Mouse (Mus musculus) CD4-positive, CD25-positive, alpha-beta regulatory T cell, adult 4 months (primary cell): ENCODE measurements at regions not wholly inside any gene's neighbourhood (a gene's known extent, or its start where the extent isn't known, plus 50 kb on each side); places are given as distances from the start of the nearest gene placed in this dataset.
"Not testable (repeated sequence)": the region's sequence is repeated elsewhere in the genome, so short reads cannot be mapped to it uniquely, and the experiment has no call there.

Source experiments
- ATAC-seq: one replicate; pipeline ENCODE4 v1.8.0; 2017

DNA sequence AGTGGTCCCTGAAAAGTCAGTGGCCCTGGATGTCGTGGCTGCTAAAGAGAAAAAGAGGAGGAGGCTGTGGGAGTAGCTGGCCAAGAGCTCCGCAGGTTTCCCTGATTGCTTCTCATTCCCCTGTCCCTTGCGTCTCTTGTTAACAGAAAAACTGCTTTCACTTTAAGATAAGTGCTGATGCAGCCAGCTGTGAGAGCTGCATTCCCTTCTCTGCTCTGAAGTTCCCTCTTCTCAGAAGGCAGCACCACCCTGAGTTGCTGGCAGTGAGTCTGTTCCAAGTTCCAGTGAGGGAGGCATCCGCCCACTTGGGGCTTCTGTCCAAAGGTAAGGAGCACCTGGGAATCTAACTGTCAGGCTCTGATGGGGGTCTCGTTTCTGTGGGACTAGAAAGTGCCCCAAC is 63.5 kb downstream of the Olfr693 start:
- not testable (repeated sequence) for ATAC-seq

DNA sequence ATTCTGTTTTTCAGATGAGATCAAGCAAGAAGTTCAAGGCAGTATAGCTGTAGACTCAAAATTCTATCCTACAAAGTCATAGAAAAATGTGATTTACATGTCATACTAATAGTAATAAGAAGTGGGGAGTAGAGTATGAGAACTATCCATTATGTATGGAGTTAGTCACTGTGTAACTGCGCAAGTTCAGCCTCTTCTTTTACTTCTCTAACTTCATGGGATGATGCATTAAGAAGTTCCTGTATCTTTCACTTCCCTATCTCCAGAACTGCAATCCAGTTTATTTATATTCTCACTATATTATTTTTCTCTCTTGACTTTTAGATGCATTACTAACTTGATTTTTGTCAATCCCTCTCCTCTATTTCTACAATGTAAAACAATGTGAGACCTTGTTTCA is 67.7 kb downstream of the Olfr693 start:
- no peak for ATAC-seq

DNA sequence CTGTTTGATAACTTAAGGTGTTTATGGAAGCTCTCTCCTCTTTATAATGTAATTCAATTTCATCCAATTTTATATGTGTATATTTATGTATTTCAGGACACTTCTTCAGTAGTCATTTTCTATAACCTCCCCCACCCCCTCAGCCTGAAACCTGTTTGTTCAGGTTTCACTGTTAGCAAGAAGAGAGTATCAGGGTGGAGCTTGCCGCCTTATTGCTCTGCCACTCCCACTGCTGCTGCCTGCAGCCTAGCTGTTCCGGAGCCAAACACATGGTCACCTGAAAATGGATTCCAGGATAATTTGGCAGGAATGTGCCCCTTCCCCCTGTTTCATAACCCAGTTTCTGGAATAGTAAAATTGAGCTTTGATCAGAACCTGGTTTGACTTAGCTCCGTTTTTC is 100.0 kb downstream of the Olfr693 start:
- ATAC-seq, result no peak

DNA sequence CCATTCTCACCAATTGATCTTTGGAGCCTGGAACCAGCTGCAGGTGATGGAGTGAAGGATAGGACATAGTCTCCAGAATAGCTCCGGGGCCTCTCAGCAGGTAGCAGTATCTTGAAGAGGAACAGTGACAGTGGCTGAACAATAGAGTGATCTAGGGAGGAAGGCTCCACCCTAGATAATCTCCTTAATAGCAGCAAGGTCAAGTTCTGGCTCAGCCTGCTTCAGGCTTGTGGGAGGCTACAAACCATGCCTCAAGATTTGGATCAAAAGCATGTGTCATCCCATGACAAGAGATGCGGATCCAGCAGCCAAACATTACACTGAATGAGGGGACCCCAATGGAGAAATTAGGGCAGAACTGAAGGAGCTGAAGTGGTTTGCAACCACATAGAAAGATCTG is 112.1 kb downstream of the Olfr693 start:
- ATAC-seq, result not testable (repeated sequence)

DNA sequence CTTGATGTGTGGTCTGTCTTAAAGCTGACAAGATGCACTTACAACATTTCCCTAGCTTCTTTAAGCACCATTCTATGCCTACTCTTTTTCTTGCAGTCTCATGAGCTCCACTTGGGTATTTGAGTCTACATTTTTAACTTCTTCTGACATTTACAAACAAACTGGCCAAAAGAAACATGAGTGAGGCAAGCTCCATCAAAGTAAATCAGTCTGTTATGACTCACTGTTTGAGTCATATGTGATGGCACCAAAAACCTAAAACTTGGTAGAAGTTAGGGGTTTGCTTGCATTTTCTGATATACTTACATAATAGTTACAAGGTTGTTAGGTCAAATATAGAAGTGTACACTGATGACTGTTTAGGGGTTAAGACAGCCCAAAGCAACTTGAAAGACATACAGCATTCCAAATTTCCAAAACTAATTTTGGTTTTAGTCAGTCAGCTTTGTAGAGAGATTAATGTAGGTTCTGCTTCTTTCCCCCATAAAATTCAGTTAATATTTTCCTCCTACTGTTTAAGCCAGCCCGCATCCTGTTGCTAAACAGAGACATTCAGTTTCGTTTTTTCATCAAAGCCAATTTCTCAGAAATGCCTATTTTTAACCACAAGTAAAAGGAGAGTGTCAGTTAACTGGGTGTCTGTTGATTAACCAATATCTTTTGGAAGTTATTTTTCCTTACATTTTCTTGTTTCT is 129.4 kb downstream of the Olfr693 start:
- ATAC-seq, result peak; percentile 93

DNA sequence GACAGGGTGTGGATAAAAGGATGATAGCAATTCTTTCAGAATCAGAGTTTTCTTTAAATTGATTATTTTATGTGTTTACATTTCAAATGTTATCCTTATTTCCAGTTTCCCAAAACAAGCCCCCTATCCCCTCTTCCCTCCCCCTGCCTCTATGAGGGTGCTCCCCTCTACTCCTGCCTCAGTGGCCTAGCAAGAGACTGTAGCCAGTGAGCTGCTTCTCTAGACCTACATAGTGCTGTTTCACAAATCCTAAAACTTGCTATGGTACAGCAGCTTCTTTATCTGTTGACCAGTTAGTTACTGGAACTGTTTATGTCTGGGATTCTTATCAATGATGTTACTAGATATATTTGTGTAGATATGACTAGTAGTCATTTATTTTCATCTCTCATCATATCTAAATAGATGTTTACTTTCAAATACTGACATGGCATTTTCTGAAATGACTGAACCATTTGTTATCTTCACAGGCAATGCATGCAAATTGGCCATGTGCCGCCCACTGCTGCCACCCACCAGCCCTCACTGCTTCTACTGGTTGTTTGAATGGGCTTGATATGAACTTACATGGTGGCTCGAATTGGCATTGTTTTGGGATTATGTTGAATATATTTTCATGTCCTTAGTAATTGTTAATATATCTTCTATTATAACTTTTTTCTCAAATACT is 150.8 kb downstream of the Olfr693 start:
- peak; percentile 36 for ATAC-seq

DNA sequence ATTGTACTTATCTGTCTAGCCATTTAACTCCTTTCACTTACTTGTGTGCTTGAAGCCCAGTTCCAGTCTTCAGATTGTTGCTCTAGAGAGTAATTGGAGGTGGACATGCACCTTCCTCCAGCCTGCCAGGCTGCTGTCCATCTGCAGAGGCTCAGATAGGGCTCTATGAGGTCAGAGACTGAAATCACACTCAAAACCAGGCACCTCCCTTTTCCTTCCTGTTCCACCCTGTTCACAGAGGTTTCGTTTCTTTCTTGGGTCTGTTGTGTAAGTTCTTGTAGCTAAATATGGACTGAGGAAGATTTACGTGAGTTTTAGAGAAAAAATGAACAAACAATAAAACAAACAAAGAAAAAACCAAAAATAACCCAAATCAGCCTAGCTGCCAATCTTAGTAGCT is 151.4 kb downstream of the Olfr693 start:
- peak; percentile 97 for ATAC-seq

DNA sequence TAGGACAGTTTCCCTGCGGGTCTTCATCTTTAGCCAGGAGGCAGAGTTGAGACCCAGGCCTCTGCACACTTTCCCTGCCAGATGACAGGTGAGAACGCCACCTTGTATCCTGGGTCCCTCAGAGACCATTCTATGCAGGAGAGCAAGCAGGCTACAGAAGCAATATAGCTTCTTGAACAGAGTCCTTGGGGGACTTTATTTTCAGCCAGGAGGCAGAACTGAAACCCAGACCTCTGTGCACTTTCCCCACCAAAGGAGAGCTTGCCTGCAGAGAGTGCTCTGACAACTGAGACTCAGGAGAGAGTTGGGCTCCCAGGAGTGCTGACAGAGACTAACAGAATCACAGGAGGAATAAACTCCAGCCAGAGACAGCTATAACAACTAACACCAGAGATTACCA is 185.5 kb downstream of the Olfr693 start:
- ATAC-seq, result no peak
